Mouse (Mus musculus) forebrain, embryonic 12.5 days (tissue): ENCODE measurements at regions not wholly inside any gene's neighbourhood (a gene's known extent, or its start where the extent isn't known, plus 50 kb on each side); places are given as distances from the start of the nearest gene placed in this dataset.
A peak's percentile ranks its signal among the peaks of the same experiment; 100 is the strongest.

Experiments used
- ATAC-seq: fragments of 200-750 bp; cut with Nextera tagmentation; 2 replicates; pipeline ENCODE4 v1.8.0; 2017; ENCODE audit warnings: moderate TSS enrichment; ENCODE audit not compliant: low FRiP score
- H3K27ac ChIP-seq: fragments of 300-500 bp; sonication (generic); 2 replicates; pipeline ENCODE4 v1.5.1; 2016; ENCODE audit warnings: mild to moderate bottlenecking
- H3K27me3 ChIP-seq: fragments of 300-500 bp; sonication (generic); 2 replicates; pipeline ENCODE4 v1.6.1; 2016; ENCODE audit warnings: mild to moderate bottlenecking
- H3K36me3 ChIP-seq: fragments of 300-500 bp; sonication (generic); replicated peaks from 2 replicates; pipeline ENCODE4 v1.6.1; 2016; ENCODE audit warnings: mild to moderate bottlenecking
- H3K4me1 ChIP-seq: fragments of 300-500 bp; sonication (generic); 2 replicates; pipeline ENCODE4 v1.6.1; 2016
- H3K4me2 ChIP-seq: fragments of 300-500 bp; sonication (generic); 2 replicates; pipeline ENCODE4 v1.6.1; 2016; ENCODE audit warnings: mild to moderate bottlenecking, moderate library complexity
- H3K4me3 ChIP-seq: fragments of 300-500 bp; sonication (generic); replicated peaks from 2 replicates; pipeline ENCODE4 v1.5.1; 2016; ENCODE audit warnings: mild to moderate bottlenecking
- H3K9ac ChIP-seq: fragments of 300-500 bp; sonication (generic); 2 replicates; pipeline ENCODE4 v1.6.1; 2016; ENCODE audit warnings: mild to moderate bottlenecking
- H3K9me3 ChIP-seq: fragments of 300-500 bp; sonication (generic); 2 replicates; pipeline ENCODE4 v1.6.1; 2016
- WGBS: fragments of 180-500 bp; shearing (Covaris S2); methylation state at CpG from one replicate; pipeline ENCODE4 v1.1.7; 2016; 5-methylcytosine and 5-hydroxymethylcytosine counted together

DNA sequence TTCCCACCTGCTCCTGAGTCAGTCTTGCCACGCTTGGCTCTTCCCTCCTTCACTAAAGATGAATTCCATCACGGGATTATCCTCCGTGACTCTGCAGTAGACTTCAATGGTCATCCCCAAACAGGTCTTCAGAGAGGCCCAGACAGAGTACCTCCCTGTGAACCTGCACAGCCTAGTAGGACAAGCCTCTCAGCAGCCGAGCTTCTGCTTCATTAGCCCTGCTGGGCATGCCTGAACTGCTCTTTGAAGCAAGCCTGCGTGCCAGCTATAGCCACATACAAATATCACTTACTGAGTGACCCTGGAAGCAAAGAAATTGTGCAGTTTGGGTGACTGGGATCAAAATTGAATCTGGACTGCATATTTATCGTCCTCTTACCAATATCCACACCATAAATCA is 221.6 kb upstream of the Noct start:
- H3K9me3 ChIP-seq = no peaks in the 10 kb centered on the region
- H3K4me1 ChIP-seq = peaks cover 16% of the 10 kb centered on the region
- no peaks in the 10 kb centered on the region for H3K36me3 ChIP-seq
- H3K27me3 ChIP-seq = 0 out of 2 replicates have a peak, but pooled peaks cover 3% of the 10 kb centered on the region
- H3K4me3 ChIP-seq = no peak overlapping the region
- ATAC-seq = no peak
- H3K4me2 ChIP-seq = no peak overlapping the region
- no peak overlapping the region for H3K27ac ChIP-seq
- WGBS = 29% methylated on average over 6 of the region's 6 CpGs
- H3K9ac ChIP-seq = no peak overlapping the region

DNA sequence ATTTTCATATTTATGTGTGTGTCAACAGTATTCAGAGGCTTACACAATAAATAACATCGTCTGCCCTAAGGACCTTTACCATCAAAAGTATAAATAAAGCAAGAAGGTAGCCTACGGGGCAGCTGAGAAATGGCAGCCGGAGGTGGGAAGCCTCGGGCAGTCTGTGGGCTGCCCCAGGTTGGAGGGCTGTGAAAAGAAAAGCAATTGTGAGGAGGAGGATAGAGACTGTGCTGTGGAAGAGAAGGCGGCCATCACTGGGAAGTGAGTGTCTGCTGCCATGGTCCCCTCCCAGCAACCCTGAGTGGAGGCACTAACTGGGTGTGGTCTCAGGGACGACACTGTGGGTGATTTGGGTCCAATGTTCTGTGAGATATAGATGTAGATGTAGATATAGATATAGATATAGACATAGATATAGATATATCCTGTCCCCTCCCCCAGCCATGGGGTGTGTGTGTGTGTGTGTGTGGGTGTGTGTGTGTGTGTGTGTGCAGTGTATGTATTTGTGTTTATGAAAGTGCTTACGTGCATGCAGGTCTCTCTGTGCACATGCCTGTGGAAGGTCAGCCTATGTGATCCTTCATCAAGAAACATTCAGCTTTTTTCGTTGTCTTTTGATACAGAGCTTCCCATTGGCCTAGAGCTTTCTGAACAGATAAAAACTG is 220.6 kb upstream of the Noct start:
- ATAC-seq = no peak

DNA sequence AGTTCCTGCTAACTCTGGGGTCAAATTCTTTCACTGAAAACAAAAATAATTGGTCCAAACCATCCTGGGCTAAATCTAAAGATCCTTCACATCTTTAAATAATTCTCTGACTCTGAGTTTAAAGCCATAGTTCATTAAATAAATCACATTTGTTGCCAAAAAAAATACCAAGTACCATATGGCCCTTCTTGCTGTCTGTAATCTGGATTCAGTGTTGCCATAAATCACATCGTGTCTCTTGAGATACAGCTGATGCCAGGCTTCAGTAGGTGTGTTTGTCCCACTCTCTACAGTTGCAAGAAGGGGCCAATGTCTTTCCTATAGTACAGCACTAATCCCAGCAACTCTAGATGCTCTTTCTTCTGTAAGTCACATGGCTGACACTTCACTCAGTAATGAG is 220.0 kb upstream of the Noct start:
- no peak overlapping the region for H3K4me3 ChIP-seq
- 77% methylated on average over 1 of the region's 1 CpGs for WGBS
- H3K9ac ChIP-seq = no peak overlapping the region
- H3K9me3 ChIP-seq = no peaks in the 10 kb centered on the region
- no peaks in the 10 kb centered on the region for H3K36me3 ChIP-seq
- no peak overlapping the region for H3K4me2 ChIP-seq
- H3K4me1 ChIP-seq = peaks cover 16% of the 10 kb centered on the region
- ATAC-seq = no peak
- H3K27ac ChIP-seq = no peak overlapping the region
- H3K27me3 ChIP-seq = 0 out of 2 replicates have a peak, but pooled peaks cover 3% of the 10 kb centered on the region

More for the DNA sequence above, 220.6 kb upstream of the Noct start:
- Histone ChIP-seq H3K27ac (no peak overlapping the region), H3K9ac (no peak overlapping the region), H3K36me3 (no peaks in the 10 kb centered on the region), H3K27me3 (0 out of 2 replicates have a peak, but pooled peaks cover 3% of the 10 kb centered on the region), H3K9me3 (no peaks in the 10 kb centered on the region), H3K4me1 (peaks cover 16% of the 10 kb centered on the region), H3K4me3 (no peak overlapping the region), H3K4me2 (no peak overlapping the region)
- 62% methylated on average over 8 of the region's 8 CpGs for WGBS

GRCm38 (mm10) chr3:51009098-51009497 is 215.1 kb upstream of the Noct start:
- no peaks in the 10 kb centered on the region for H3K9me3 ChIP-seq
- H3K4me3 ChIP-seq = no peak overlapping the region
- H3K9ac ChIP-seq = no peak overlapping the region
- H3K4me2 ChIP-seq = no peak overlapping the region
- H3K4me1 ChIP-seq = no peaks in the 10 kb centered on the region
- H3K27ac ChIP-seq = no peak overlapping the region
- no peaks in the 10 kb centered on the region for H3K36me3 ChIP-seq
- ATAC-seq = no peak
- H3K27me3 ChIP-seq = no peaks in the 10 kb centered on the region
- WGBS = 86% methylated on average over 5 of the region's 5 CpGs

GRCm38 (mm10) chr3:51019650-51020346 is 204.4 kb upstream of the Noct start:
- H3K9me3 ChIP-seq = no peaks in the 10 kb centered on the region
- ATAC-seq = no peak
- no peak overlapping the region for H3K4me2 ChIP-seq
- no peak overlapping the region for H3K9ac ChIP-seq
- H3K4me3 ChIP-seq = no peak overlapping the region
- H3K4me1 ChIP-seq = peaks cover 9% of the 10 kb centered on the region; the same call in 1 of the 2 replicates
- 63% methylated on average over 10 of the region's 10 CpGs for WGBS
- H3K27me3 ChIP-seq = no peaks in the 10 kb centered on the region
- H3K36me3 ChIP-seq = no peaks in the 10 kb centered on the region
- no peak overlapping the region for H3K27ac ChIP-seq

DNA sequence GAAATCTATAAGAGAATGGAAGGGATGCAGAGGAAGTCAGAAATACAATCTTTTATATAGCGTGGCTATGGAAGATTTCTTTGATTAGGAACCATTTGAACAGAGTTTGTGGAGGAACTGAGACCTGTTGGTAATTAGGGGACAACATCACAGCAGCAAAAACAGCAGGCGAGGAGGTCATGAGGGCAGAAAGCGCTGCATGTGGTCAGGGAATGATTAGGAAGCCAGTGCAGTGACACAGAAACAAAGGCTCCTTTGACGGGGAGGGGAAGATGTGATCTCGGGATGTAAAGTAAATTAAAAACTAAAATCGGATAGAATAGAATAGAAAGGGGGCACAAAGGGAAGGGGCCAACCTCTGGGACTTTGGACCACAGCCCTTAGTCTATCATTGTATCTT is 199.6 kb upstream of the Noct start:
- no peak overlapping the region for H3K4me2 ChIP-seq
- ATAC-seq = no peak
- no peak overlapping the region for H3K9ac ChIP-seq
- peaks cover 10% of the 10 kb centered on the region; the same call in 1 of the 2 replicates for H3K4me1 ChIP-seq
- no peak overlapping the region for H3K4me3 ChIP-seq
- WGBS = 4% methylated on average over 6 of the region's 6 CpGs
- H3K27me3 ChIP-seq = no peaks in the 10 kb centered on the region
- no peaks in the 10 kb centered on the region for H3K36me3 ChIP-seq
- H3K9me3 ChIP-seq = no peaks in the 10 kb centered on the region
- no peak overlapping the region for H3K27ac ChIP-seq

GRCm38 (mm10) chr3:51031821-51032220 is 192.4 kb upstream of the Noct start:
- WGBS = 82% methylated on average over 8 of the region's 8 CpGs
- ATAC-seq = no peak
- H3K4me2 ChIP-seq = no peak overlapping the region
- H3K4me3 ChIP-seq = no peak overlapping the region
- no peaks in the 10 kb centered on the region; the same call in 1 of the 2 replicates for H3K4me1 ChIP-seq
- no peak overlapping the region for H3K9ac ChIP-seq
- no peaks in the 10 kb centered on the region for H3K9me3 ChIP-seq
- H3K27me3 ChIP-seq = no peaks in the 10 kb centered on the region
- no peak overlapping the region for H3K27ac ChIP-seq
- no peaks in the 10 kb centered on the region for H3K36me3 ChIP-seq

DNA sequence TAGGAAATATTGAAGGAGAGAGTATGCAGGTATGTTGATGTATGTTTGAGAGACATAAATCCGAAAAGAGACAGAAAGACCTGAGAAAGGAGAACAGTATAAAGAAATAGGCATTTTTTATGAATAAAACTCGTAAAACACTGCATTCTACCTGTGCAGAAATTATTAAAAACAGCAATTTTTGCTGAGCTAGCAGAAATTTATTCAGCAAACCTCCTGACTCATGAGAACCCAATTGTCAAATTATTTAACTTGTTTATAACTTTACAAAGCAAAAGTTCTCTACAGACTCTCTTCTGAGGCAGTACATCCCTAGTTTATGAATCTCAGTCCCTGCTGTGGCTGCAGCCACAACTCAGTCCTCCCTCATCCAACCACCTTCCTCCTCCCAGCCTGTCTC is 191.0 kb upstream of the Noct start:
- Histone ChIP-seq H3K9me3 (no peaks in the 10 kb centered on the region), H3K36me3 (no peaks in the 10 kb centered on the region), H3K27me3 (no peaks in the 10 kb centered on the region), H3K27ac (no peak overlapping the region), H3K4me3 (no peak overlapping the region), H3K4me2 (no peak overlapping the region), H3K9ac (no peak overlapping the region), H3K4me1 (no peaks in the 10 kb centered on the region; the same call in 1 of the 2 replicates)
- 85% methylated on average over 2 of the region's 2 CpGs for WGBS
- ATAC-seq = no peak

- no peak for ATAC-seq
- H3K27ac ChIP-seq = no peak overlapping the region
These were observed 187.4 kb upstream of the Noct start for GRCm38 (mm10) chr3:51036700-51037306.

GRCm38 (mm10) chr3:51042223-51042846 is 181.9 kb upstream of the Noct start:
- H3K4me1 ChIP-seq = peaks cover 12% of the 10 kb centered on the region
- no peaks in the 10 kb centered on the region for H3K27me3 ChIP-seq
- no peak for ATAC-seq
- H3K36me3 ChIP-seq = no peaks in the 10 kb centered on the region
- peak overlapping the region; percentile 21 for H3K4me2 ChIP-seq
- 0 out of 2 replicates have a peak, but pooled peaks cover 5% of the 10 kb centered on the region for H3K9me3 ChIP-seq
- H3K4me3 ChIP-seq = peak overlapping the region; percentile 4; the same call in 1 of the 2 replicates
- H3K27ac ChIP-seq = peak overlapping the region; percentile 60
- no peak overlapping the region for H3K9ac ChIP-seq
- 23% methylated on average over 17 of the region's 17 CpGs for WGBS

More at GRCm38 (mm10) chr3:51036700-51037306, 187.4 kb upstream of the Noct start:
- no peak overlapping the region for H3K9ac ChIP-seq
- no peaks in the 10 kb centered on the region for H3K36me3 ChIP-seq
- no peaks in the 10 kb centered on the region for H3K9me3 ChIP-seq
- 79% methylated on average over 17 of the region's 17 CpGs for WGBS
- peaks cover 5% of the 10 kb centered on the region for H3K4me1 ChIP-seq
- no peak overlapping the region for H3K4me3 ChIP-seq
- no peaks in the 10 kb centered on the region for H3K27me3 ChIP-seq
- H3K4me2 ChIP-seq = no peak overlapping the region

DNA sequence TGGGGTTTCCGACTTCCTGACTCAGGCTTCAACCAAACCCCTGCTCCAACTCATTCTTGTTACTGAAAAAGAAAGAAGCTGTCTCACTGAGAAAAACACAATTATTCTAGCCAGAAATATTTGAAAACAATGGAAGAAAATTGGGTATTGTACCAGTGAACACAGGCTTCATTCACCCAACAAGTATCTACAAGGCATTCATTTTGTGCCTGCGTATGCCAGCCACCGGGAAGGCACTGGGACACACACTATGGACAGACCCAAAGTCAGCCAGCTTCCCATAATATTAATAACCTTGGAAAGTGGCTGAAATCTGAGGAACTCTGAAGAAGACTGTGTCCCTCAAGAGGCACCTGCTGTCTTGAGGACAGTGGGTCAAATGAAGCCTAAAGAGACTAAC is 175.5 kb upstream of the Noct start:
- Histone ChIP-seq H3K9me3 (peaks cover 5% of the 10 kb centered on the region), H3K9ac (no peak overlapping the region), H3K4me2 (no peak overlapping the region), H3K4me3 (no peak overlapping the region), H3K27ac (no peak overlapping the region), H3K27me3 (no peaks in the 10 kb centered on the region), H3K4me1 (no peaks in the 10 kb centered on the region), H3K36me3 (no peaks in the 10 kb centered on the region)
- WGBS = 96% methylated on average over 3 of the region's 3 CpGs
- no peak for ATAC-seq

GRCm38 (mm10) chr3:51050156-51050555 is 174.1 kb upstream of the Noct start:
- no peak overlapping the region for H3K4me2 ChIP-seq
- H3K4me3 ChIP-seq = no peak overlapping the region
- ATAC-seq = no peak
- WGBS = 93% methylated on average over 1 of the region's 1 CpGs
- no peaks in the 10 kb centered on the region for H3K36me3 ChIP-seq
- no peak overlapping the region for H3K9ac ChIP-seq
- H3K4me1 ChIP-seq = no peaks in the 10 kb centered on the region
- no peak overlapping the region for H3K27ac ChIP-seq
- H3K9me3 ChIP-seq = peaks cover 4% of the 10 kb centered on the region
- no peaks in the 10 kb centered on the region for H3K27me3 ChIP-seq
